In the genomic region with DNA sequence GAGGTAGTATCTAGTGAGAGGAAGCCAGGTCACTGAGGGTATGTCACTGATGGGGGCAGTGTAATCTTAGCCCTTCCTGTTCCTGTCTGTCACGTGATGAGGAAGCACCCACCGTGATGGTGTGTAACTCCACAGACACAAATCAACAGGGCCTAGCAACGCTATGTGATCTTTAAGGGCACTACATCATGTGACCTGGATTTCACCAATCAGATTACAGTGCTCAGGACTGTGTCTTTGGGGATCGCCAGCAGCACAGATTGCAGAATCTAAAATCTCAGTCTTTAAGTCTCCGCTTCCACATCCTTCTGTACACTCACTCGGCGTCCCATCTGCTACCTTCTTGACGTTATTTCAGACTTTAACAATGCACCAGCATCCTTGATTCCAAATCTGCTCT, we compare ENCODE assay signal across 15 mouse cellular contexts.
A peak's percentile ranks its signal among the peaks of the same experiment; 100 is the strongest.
DNase-seq lines count a peak whose midpoint lies in the region; ATAC-seq lines count a peak whose summit lies in the region.
"Had no signal": no experiment of that assay in that cellular context is flagged by ENCODE, and none has a peak within 500 bp of the region (broad histone marks: within the 10 kb centered on the region; RNA-seq: fewer than 3 reads in every experiment).

No protein-coding gene starts in this region.

- H3K4me3 ChIP-seq in embryonic facial prominence, embryonic 10.5 days = no peak overlapping the region
- H3K4me3 ChIP-seq: hindbrain, embryonic 15.5 days had no signal

- H3K36me3 ChIP-seq in embryonic facial prominence, embryonic 10.5 days (replicated peaks) = no peaks in the 10 kb centered on the region
- H3K36me3 ChIP-seq: hindbrain, embryonic 15.5 days had no signal

- no peak overlapping the region for H3K27ac ChIP-seq in embryonic facial prominence, embryonic 10.5 days (replicated peaks)
- H3K27ac ChIP-seq: hindbrain, embryonic 15.5 days; stomach, postnatal 0 days had no signal

- H3K27me3 ChIP-seq in embryonic facial prominence, embryonic 10.5 days (replicated peaks; ENCODE audit: low read depth, poor library complexity, severe bottlenecking) = no peaks in the 10 kb centered on the region
- H3K27me3 ChIP-seq: hindbrain, embryonic 15.5 days had no signal

- peak; percentile 45 for DNase-seq in layer of hippocampus, adult 9-11 months
- DNase-seq in layer of hippocampus, adult 9-10 months (ENCODE audit: low spot score) = no peak
- DNase-seq in B cell, adult 2 months = peak; percentile 29 to 35
- DNase-seq in CD4-positive helper T cell, adult 2 months (ENCODE audit: low read depth, low spot score) = peak; percentile 20
- DNase-seq in embryonic facial prominence, embryonic 10.5 days (ENCODE audit: low spot score) = no peak
- DNase-seq in Muller cell, postnatal 12 days (ENCODE audit: inconsistent ontology term) = no peak
- DNase-seq in lung, postnatal 25 days (ENCODE audit: low spot score) = no peak
- DNase-seq: adrenal gland, postnatal 10 days; heart, adult 18-20 months; kidney, adult 18-20 months; kidney, postnatal 4 days; lung, adult 2 months had no signal

- WGBS in embryonic facial prominence, embryonic 10.5 days = 79% methylated on average over 8 of the region's 8 CpGs

- ATAC-seq in granulocyte monocyte progenitor cell, adult 5-6 weeks (replicated peaks; ENCODE audit: poor library complexity, severe bottlenecking) = peak; percentile 53

- H3K9me3 ChIP-seq in embryonic facial prominence, embryonic 10.5 days = no peaks in the 10 kb centered on the region
- H3K9me3 ChIP-seq: hindbrain, embryonic 15.5 days had no signal

- H3K4me1 ChIP-seq in embryonic facial prominence, embryonic 10.5 days = peaks cover 19% of the 10 kb centered on the region

Comparison
In these comparisons a context has a peak if more than half of its experiments do, and no peak if none do; other contexts are left out.
1. DNase-seq: peak in layer of hippocampus, adult 9-11 months (single experiment), B cell, adult 2 months (2 of 2) and CD4-positive helper T cell, adult 2 months (single experiment); none in layer of hippocampus, adult 9-10 months (single experiment), embryonic facial prominence, embryonic 10.5 days (single experiment), Muller cell, postnatal 12 days (single experiment) and lung, postnatal 25 days (single experiment).